Mouse (Mus musculus): Measurements from ENCODE around the gene Prrt3.

GRCm38 (mm10) chr6:113473246-113473645, 28.5 kb downstream of the Prrt3 start:
- TF ChIP-seq CTCF (conservative IDR thresholded peaks at IDR 0.05; ENCODE audit: low read length) (no peak), POU5F1 (IDR thresholded peaks at IDR 0.05; ENCODE audit: borderline replicate concordance, low read length) (no peak)

All from E14TG2a.4 (cell line).